Mouse (Mus musculus) subcutaneous adipose tissue, adult 2 months (tissue): ENCODE results near the gene Hectd1. TPM values are rescaled to one million over a fixed set of nuclear protein-coding genes. Genes with fewer than 3 reads are reported as not detected.

Experiments used
- polyA plus RNA-seq: library from polyadenylated mRNA; depleted of rRNA; stranded (reverse); fragments of >200 nt; gene quantifications from 2 replicates; pipeline ENCODE4 v1.2.3, GENCODE M21; 2012; ENCODE audit warnings: low replicate concordance; rRNA removed

The Hectd1 gene
- 17.6 and 28.6 TPM in 2 replicates for polyA plus RNA-seq

DNA sequence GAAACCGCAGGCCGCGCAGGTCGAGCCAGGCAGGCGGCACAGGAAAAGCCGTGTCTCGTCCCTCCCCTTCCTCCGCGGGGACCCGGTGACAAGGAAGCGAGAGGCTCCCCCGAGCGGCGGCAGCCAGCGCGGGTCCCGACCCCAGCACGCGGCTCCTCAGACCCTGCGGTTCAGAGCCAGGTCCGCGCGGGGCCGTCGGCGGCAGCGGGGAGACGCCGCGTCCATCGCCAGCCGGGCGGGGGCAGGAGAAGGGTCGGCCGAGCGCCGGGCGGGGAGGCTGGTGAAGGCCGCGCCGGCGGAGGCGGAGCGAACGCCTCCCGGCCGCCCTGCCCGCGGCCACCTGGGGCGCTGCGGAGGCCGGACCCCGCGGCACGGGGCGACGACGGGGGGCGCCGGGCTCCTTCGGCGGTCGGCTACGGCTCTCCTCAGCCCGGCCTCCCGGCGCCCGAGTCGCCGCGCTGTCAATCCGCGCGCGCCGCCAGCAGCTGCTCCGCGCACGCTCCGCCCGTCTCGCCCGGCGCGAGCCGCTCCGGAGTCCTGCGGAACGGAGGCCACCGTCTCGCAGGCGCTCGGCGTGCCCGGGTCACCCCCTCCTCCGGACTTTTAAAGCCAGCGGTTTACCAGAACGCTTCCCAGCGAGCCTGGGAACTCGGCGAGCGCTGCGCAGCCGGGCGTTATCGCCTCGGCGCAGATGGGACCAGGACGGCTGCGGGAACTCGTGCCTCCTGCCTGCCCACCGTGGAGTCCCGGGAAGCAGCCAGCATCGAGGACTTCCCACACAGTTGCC lies at the start of gene Hectd1:
TSS of gene Hectd1 (minus strand) at position 247 of the 787 bp plus-strand sequence.

Other genes starting within 250 kb of the Hectd1 start
- 3.6 TPM in 1 of 2 replicates, not detected in the other for gene Coch, start 236.2 kb downstream of the Hectd1 start, polyA plus RNA-seq
- gene Ap4s1, start 138.5 kb downstream of the Hectd1 start, polyA plus RNA-seq, result 8.7 and 17.1 TPM in 2 replicates
- 21.0 and 22.8 TPM in 2 replicates for gene Strn3, start 137.6 kb downstream of the Hectd1 start, polyA plus RNA-seq
- 31.4 and 59.5 TPM in 2 replicates for gene Heatr5a, start 141.8 kb upstream of the Hectd1 start, polyA plus RNA-seq
- 7.7 and 8.5 TPM in 2 replicates for gene Dtd2, start 177.0 kb upstream of the Hectd1 start, polyA plus RNA-seq
- 0.36 TPM in 1 of 2 replicates, not detected in the other for gene Gpr33, start 198.5 kb upstream of the Hectd1 start, polyA plus RNA-seq